12 mouse cellular contexts compared by ENCODE assay signal in genomic region chr1:46914349-46914748, GRCm38 (mm10). TPM values are rescaled to one million over a fixed set of nuclear protein-coding genes. Genes with fewer than 3 reads are reported as not detected.
DNase-seq lines count a peak whose midpoint lies in the region; ATAC-seq and TF ChIP-seq lines count a peak whose summit lies in the region.
"Had no signal": no experiment of that assay in that cellular context is flagged by ENCODE, and none has a peak within 500 bp of the region (broad histone marks: within the 10 kb centered on the region; RNA-seq: fewer than 3 reads in every experiment).

No protein-coding gene starts in this region.

- no peaks in the 10 kb centered on the region for H3K9me3 ChIP-seq in ES-Bruce4 (replicated peaks; ENCODE audit: control insufficient read depth, insufficient read depth, low read length, poor library complexity, severe bottlenecking)
- no peaks in the 10 kb centered on the region for H3K9me3 ChIP-seq in hindbrain, embryonic 16.5 days (ENCODE audit: control insufficient read depth, low read length)

- H3K4me1 ChIP-seq in spleen, adult 2 months (ENCODE audit: control insufficient read depth, insufficient read depth, insufficient read length): no peaks in the 10 kb centered on the region
- H3K4me1 ChIP-seq in ES-Bruce4 (ENCODE audit: control insufficient read depth, insufficient read depth, low read length): peaks cover 3% of the 10 kb centered on the region
- H3K4me1 ChIP-seq in bone marrow, adult 2 months (ENCODE audit: control insufficient read depth, insufficient read depth, low read length): no peaks in the 10 kb centered on the region
- no peaks in the 10 kb centered on the region for H3K4me1 ChIP-seq in hindbrain, embryonic 16.5 days (ENCODE audit: control insufficient read depth, insufficient read depth, low read depth, low read length)

- H3K27me3 ChIP-seq in spleen, adult 2 months (ENCODE audit: control insufficient read depth, insufficient read depth, low read length): no peaks in the 10 kb centered on the region
- H3K27me3 ChIP-seq in ES-Bruce4 (ENCODE audit: control insufficient read depth, insufficient read depth, low read length, poor library complexity, severe bottlenecking): no peaks in the 10 kb centered on the region
- H3K27me3 ChIP-seq in hindbrain, embryonic 16.5 days (replicated peaks; ENCODE audit: control insufficient read depth, insufficient read depth, low read length): no peaks in the 10 kb centered on the region

- ATAC-seq in hindbrain, embryonic 16.5 days: no peak

- no peak overlapping the region; the same call in 1 of the 2 replicates for H3K4me3 ChIP-seq in spleen, adult 2 months (ENCODE audit: extremely low read depth, insufficient read depth, insufficient read length)
- H3K4me3 ChIP-seq in ES-Bruce4 (ENCODE audit: low read depth, low read length): no peak overlapping the region
- no peak overlapping the region for H3K4me3 ChIP-seq in bone marrow, adult 2 months (replicated peaks; ENCODE audit: control insufficient read depth, low read depth, low read length)
- H3K4me3 ChIP-seq in hindbrain, embryonic 16.5 days (ENCODE audit: low read length): no peak overlapping the region

- WGBS in spleen, adult 2 months: 72% methylated on average over 1 of the region's 1 CpGs
- 61% methylated on average over 1 of the region's 1 CpGs for WGBS in bone marrow, adult 2 months
- 48% methylated on average over 1 of the region's 1 CpGs for WGBS in hindbrain, embryonic 16.5 days

- no peak for TF ChIP-seq POLR2A in spleen, adult 2 months (IDR thresholded peaks at IDR 0.05; ENCODE audit: low read depth, low read length)
- no peak for TF ChIP-seq POLR2A in ES-Bruce4 (IDR thresholded peaks at IDR 0.05; ENCODE audit: insufficient read depth, low read length)
- TF ChIP-seq POLR2A in bone marrow, adult 2 months (IDR thresholded peaks at IDR 0.05; ENCODE audit: borderline replicate concordance, control insufficient read depth, low read depth, low read length): no peak

- TF ChIP-seq CTCF in spleen, adult 2 months (IDR thresholded peaks at IDR 0.05; ENCODE audit: extremely low read depth, insufficient read depth, insufficient read length, insufficient replicate concordance): peak; percentile 1; the same call in 1 of the 2 replicates
- peak; percentile 36 for TF ChIP-seq CTCF in ES-Bruce4 (IDR thresholded peaks at IDR 0.05; ENCODE audit: low read depth, low read length)
- TF ChIP-seq CTCF in bone marrow, adult 2 months (IDR thresholded peaks at IDR 0.05; ENCODE audit: control insufficient read depth, insufficient read depth, low read length): peak; percentile 15; the same call in 1 of the 2 replicates

- H3K9ac ChIP-seq in ES-Bruce4 (ENCODE audit: low read depth, poor library complexity, severe bottlenecking): no peak overlapping the region
- no peak overlapping the region for H3K9ac ChIP-seq in hindbrain, embryonic 16.5 days (ENCODE audit: low read depth, low read length)

- no peak for DNase-seq in spleen, adult 2 months (ENCODE audit: low read depth in 1 of 2, low spot score in 2 of 2)
- no peak for DNase-seq in spleen, postnatal 36 days (ENCODE audit: low spot score in 2 of 2)
- peak; percentile 12 to 19 for DNase-seq in thymus, postnatal 36 days
- no peak for DNase-seq in urinary bladder, postnatal 25 days (ENCODE audit: low spot score)
- DNase-seq: adrenal gland, postnatal 10 days; cerebellum, adult 9-10 months; gastrocnemius, postnatal 25 days; kidney, postnatal 10 days; left cerebral cortex, postnatal 4 days had no signal

- TF ChIP-seq EP300 in ES-Bruce4 (IDR thresholded peaks at IDR 0.05; ENCODE audit: insufficient read depth, low read depth, low read length): no peak

- no peaks in the 10 kb centered on the region for H3K36me3 ChIP-seq in spleen, adult 2 months (ENCODE audit: control insufficient read depth, insufficient read depth, low read length)
- no peaks in the 10 kb centered on the region for H3K36me3 ChIP-seq in ES-Bruce4 (ENCODE audit: control insufficient read depth, insufficient read depth, low read length, poor library complexity, severe bottlenecking)
- H3K36me3 ChIP-seq in hindbrain, embryonic 16.5 days (ENCODE audit: control insufficient read depth, insufficient read depth, low read length): no peaks in the 10 kb centered on the region

- H3K27ac ChIP-seq in spleen, adult 2 months (ENCODE audit: insufficient read depth, low read length): no peak overlapping the region
- H3K27ac ChIP-seq in ES-Bruce4 (ENCODE audit: insufficient read depth, low read length): no peak overlapping the region
- H3K27ac ChIP-seq in bone marrow, adult 2 months (ENCODE audit: control insufficient read depth, insufficient read depth, low read depth, low read length, poor library complexity): no peak overlapping the region
- no peak overlapping the region for H3K27ac ChIP-seq in hindbrain, embryonic 16.5 days (ENCODE audit: low read depth, low read length)

- no peak overlapping the region for H3K4me2 ChIP-seq in hindbrain, embryonic 16.5 days (ENCODE audit: low read length)

RNA-seq across cellular contexts. Expression of gene Slc39a10, which starts 21.7 kb away (rescaled TPM):
- polyA plus RNA-seq in spleen, adult 2 months (2012; rRNA removed): 3.1 and 3.8 TPM in 2 replicates
- polyA plus RNA-seq in ES-Bruce4 (2011; ENCODE audit: insufficient read depth, insufficient read length, low read depth, missing spikeins): 62.9 and 65.6 TPM in 2 replicates
- 2.0 and 4.0 TPM in 2 replicates for polyA plus RNA-seq in bone marrow, adult 2 months (2011; ENCODE audit: insufficient read depth, insufficient read length, low replicate concordance, missing spikeins)
- polyA plus RNA-seq in hindbrain, embryonic 16.5 days (2015; fragmentation: Nextera tagmentation; extraction: Ambion mirVana): 49.2 and 56.9 TPM in 2 replicates

Comparison
In these comparisons a context has a peak if more than half of its experiments do, and no peak if none do; other contexts are left out.
1. DNase-seq: peak in thymus, postnatal 36 days (2 of 2); none in spleen, adult 2 months (0 of 2), spleen, postnatal 36 days (0 of 2) and urinary bladder, postnatal 25 days (single experiment).
2. Peak in every context shown above with its lines, with median percentiles within 50 percentile points of each other: CTCF ChIP-seq.